Mouse (Mus musculus) left cerebral cortex, adult 11 months (tissue): Measurements from ENCODE around the gene Slco6d1.
"Not testable (repeated sequence)": the region's sequence is repeated elsewhere in the genome, so short reads cannot be mapped to it uniquely, and the experiment has no call there.

Source experiments
- DNase-seq: peaks from one replicate; pipeline ENCODE4 v3.0.0; 2022; ENCODE audit warnings: low spot score

Gene Slco6d1

DNA sequence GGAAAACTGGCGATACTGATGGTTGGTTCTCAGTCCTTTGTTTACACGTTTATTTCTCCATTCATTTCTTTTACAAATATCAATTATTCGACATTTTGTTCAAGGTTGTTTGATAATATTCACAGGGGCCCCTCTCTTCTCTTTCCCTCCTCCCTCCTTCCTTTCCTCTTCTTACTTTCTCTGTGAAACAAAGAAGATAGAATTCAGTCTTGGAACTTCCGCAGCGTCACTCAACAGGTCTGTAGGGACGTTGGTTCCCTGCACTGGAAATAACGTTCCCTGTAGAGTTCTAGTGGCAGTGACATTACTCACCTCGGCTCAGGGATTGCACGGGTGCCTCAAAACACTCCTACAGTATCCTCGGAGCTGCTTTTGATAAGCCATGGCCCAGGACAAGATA is at the start of gene Slco6d1:
Gene Slco6d1, plus strand, starts transcription at position 301 of the 400 bp plus-strand sequence.
- DNase-seq: no peak

GRCm38 (mm10) chr1:98392001-98392400 is 28.9 kb upstream of the Slco6d1 start:
- peak; percentile 4 for DNase-seq

- no peak for DNase-seq
Observed at GRCm38 (mm10) chr1:98447929-98448328, 27.0 kb downstream of the Slco6d1 start.

- DNase-seq: not testable (repeated sequence)
Observed at GRCm38 (mm10) chr1:98459224-98459623, 38.3 kb downstream of the Slco6d1 start.

DNA sequence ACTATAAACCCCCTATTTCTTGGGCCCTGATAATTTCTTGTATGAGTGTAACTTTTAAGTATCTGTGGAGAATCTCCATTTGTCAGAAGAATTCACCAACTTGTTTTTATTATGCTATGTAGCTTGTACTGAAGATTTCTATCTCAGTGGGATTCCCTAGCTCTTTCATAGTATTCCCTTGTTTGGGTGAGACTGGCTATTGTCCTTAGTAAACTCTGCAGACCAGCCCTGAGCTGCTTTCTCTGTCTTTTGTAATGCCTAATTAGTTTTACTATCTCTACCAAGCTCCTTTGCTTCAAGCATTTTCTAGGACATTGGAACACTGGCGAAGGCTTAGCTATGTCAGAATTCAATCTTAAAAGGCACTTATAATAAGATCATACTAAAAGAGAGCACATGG is 55.5 kb downstream of the Slco6d1 start:
- not testable (repeated sequence) for DNase-seq

DNA sequence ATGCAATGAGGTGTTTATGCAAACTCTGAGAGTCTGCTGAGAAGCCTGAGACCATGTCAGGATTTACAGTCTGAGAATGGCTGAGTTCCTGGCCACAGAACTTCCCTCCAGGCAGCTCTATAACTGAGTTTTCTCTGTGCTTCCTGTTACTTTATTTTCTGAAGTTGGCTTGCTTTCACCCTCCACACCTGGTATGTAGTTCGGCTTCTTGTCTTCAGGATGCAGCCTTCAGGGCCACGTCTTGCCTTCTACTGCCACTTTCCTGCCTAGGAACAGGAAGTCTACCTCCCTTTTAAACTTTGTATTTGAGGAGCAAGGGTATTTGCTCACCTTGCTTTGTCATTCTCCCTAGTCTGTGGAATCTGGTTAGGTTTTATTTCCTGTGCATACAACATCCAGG is 58.3 kb downstream of the Slco6d1 start:
- no peak for DNase-seq

DNA sequence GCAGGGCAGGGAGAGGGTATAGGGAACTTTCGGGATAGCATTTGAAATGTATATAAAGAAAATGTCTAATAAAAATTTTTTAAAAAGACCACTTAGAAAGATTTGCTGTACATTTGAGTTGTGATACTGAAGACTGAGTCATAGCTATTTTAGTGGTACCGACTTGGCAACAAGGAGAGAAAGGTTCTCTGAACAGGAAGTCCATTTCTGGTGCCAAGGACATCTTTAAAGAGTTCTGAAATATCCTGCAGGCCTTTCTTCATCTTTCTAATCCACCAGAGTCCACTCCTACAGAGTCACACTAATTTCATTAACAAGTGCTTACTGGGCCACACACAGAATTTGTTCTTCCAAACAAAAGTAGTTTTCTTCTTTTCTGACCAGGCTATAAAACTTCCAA is 85.1 kb downstream of the Slco6d1 start:
- no peak for DNase-seq

- DNase-seq: no peak
Observed at GRCm38 (mm10) chr1:98522977-98523376, 102.1 kb downstream of the Slco6d1 start.

DNA sequence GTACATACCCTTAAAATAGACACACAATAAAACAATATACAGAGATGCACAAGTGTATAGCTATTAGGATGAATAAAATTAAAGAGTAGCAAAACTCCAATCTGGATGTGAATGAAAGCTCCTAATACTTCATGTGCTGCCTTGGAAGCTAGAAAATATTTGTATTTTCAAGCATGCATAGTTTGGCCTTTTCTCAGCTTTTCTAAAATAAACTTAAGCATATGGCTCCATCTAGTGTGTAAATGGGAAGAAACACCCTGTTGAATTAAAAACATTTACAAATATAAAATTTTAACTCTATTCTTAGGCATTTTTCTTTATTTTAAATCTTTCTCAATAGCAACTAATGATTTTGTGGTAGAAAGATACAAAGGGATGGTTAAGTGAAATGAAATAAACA is 102.6 kb downstream of the Slco6d1 start:
- DNase-seq: no peak

GRCm38 (mm10) chr1:98528368-98528767 is 107.4 kb downstream of the Slco6d1 start:
- not testable (repeated sequence) for DNase-seq

GRCm38 (mm10) chr1:98545372-98545771 is 124.4 kb downstream of the Slco6d1 start:
- no peak for DNase-seq

GRCm38 (mm10) chr1:98554388-98554787 is 133.5 kb downstream of the Slco6d1 start:
- DNase-seq: no peak

DNA sequence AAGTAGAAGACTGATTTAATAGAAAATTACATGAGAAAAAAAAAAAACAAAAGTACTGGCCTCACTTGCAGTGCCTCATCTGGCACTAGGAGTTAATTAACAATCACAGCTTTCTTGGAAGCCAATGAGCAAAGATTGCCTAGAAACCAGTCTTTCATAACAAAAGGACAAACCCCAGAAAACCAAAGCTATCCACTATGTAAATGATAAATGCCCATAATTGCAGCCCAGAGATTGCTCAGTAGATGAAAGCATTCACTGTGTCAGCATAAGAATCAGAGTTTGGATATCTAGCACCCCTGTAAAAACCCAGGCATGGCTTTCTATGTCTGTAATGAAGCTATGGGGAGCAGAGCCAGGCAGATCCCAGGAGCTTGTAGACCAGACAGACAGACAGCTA is 144.8 kb downstream of the Slco6d1 start:
- no peak for DNase-seq
